Mouse (Mus musculus): ENCODE results near the gene Slc44a5.

The Slc44a5 gene

GRCm38 (mm10) chr3:154171881-154172592 is 198.8 kb downstream of the Slc44a5 start:
- no peak for DNase-seq (ENCODE audit: low spot score in 2 of 2)

DNA sequence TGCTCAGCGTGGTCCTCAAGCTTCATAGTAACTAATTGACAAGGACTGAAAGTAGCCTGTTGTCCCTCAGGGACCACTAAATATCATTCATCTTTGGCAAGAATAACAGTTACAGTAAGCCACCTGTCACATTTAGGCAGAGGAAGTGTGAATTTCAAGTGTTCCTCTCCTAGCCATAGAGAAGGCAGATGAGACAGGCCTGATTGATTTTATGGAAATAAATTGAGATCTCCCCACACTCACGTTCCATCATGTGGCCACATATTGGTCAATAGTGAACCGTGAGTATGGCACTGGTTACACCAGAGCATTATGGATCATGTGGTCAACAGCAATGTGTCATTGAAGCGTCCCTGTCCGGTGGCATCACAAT is 199.3 kb downstream of the Slc44a5 start:
- no peak for DNase-seq (ENCODE audit: low spot score in 2 of 2)

DNA sequence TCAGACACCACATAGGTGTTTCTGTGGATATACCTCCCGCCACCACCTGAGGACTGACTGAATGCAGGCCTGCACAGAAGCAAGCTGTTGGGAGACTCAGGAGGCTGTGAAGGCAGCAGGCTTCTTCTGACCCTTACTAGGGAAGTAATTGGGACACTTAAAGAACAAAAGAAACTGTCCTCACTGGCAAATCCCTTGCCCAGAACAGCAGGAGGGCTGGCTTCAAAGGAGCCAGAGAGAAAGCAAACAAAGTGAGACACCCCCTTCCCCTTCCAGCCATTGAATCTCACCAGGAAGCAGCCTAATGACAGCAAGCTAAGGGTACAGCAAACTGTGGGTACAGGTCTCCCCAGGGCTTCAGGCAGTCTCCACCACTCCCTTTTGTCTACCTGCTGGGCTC is 200.3 kb downstream of the Slc44a5 start:
- no peak for DNase-seq (ENCODE audit: low spot score in 2 of 2)

GRCm38 (mm10) chr3:154174031-154174430 is 200.8 kb downstream of the Slc44a5 start:
- no peak for DNase-seq (ENCODE audit: low spot score in 2 of 2)

DNA sequence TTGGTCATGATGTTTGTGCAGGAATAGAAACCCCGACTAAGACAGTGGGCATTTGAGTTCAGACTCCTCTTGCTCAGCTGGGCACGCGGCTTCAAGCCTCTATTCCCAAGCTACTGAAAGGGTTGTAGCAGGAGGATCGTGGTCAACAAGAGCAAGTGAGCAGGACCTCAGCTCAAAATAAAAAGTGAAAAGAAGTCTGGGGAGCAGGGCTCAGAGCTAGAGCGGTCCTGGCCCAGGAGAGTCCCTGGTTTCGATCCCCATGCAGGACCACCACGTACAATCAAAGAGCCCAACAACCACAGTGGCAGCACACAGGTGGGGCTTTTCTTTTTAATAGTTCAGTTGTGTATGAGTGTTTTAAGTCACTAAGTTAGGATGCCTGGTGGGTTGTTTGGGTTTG is 201.5 kb downstream of the Slc44a5 start:
- no peak for DNase-seq (ENCODE audit: low spot score in 2 of 2)

DNA sequence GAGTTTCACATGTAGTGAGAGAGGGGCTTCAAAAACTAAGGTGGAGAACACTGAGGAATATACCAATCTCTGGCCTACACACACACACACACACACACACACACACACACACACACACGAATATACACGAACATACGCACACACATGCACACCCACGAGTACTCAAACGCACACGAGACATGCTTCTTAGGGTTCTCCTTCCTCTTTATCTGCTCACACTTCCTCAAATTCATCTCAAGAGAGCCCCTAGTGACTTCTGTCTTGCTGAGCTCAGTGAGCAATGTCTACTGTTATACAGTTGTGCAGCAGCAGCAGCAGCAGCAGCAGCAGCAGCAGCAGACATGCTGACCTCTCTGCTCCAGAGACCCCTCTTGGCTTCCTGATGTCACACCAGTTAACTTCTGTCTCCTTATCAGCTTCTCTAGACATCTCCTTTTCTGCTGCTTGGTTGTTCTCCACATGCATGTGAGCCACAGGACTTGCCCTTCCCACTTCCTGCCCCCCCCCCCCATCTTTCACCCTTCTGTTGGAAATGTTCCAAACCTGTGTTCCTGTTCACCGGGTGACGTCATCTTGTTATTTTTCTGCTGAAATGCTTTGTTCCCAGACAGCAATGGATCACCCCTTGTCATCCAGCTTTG is 204.5 kb downstream of the Slc44a5 start:
- DNase-seq (ENCODE audit: low spot score in 2 of 2), result no peak

DNA sequence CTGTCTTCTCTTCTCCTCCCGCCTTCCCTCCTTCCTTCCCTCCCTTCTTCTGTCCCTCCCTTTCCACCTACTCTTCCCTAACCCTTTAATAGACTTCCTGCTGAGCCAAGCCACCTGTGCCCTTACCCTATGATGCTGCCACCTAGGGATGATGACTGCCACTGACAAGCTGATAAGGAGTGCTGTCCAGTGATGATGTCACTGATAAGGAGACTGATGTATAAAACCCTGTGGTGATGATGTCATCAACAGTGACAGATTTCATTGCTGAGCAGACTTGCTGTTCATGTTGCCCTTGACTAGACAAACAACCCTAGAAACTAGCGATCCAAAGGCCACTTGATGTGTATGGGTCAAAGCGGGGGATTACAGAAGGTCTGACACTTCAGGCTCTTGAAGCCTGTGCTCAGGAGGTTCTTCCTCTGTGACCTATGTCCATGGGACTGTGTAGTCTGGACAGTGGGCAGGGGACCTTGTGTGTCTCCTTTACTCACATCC is 206.2 kb downstream of the Slc44a5 start:
- no peak for DNase-seq (ENCODE audit: low spot score in 2 of 2)

GRCm38 (mm10) chr3:154182987-154183386 is 209.8 kb downstream of the Slc44a5 start:
- no peak for DNase-seq (ENCODE audit: low spot score in 2 of 2)

GRCm38 (mm10) chr3:154183957-154184356 is 210.7 kb downstream of the Slc44a5 start:
- DNase-seq (ENCODE audit: low spot score in 2 of 2), result no peak

DNA sequence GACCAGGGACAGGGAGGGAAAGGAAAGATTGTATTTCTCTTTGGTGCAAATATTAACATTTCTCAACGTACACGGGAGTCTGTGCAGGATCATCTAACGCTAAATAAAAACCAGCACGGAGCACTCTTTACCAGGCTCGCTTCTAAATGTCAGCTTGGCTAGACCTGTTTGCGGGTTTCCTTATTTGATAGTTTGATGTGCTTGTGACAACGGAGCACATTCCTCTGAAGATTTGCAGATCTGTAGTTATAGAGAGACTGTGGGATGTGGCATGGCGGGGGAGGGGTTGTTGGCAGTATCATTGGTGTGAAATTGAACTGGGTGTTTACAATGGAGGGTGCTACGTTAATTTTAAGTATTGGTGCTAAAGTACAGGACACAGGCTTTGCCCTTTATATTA is 215.4 kb downstream of the Slc44a5 start:
- no peak for DNase-seq (ENCODE audit: low spot score in 2 of 2)

GRCm38 (mm10) chr3:154192328-154193030 is 219.2 kb downstream of the Slc44a5 start:
- DNase-seq (ENCODE audit: low spot score in 2 of 2), result no peak

DNA sequence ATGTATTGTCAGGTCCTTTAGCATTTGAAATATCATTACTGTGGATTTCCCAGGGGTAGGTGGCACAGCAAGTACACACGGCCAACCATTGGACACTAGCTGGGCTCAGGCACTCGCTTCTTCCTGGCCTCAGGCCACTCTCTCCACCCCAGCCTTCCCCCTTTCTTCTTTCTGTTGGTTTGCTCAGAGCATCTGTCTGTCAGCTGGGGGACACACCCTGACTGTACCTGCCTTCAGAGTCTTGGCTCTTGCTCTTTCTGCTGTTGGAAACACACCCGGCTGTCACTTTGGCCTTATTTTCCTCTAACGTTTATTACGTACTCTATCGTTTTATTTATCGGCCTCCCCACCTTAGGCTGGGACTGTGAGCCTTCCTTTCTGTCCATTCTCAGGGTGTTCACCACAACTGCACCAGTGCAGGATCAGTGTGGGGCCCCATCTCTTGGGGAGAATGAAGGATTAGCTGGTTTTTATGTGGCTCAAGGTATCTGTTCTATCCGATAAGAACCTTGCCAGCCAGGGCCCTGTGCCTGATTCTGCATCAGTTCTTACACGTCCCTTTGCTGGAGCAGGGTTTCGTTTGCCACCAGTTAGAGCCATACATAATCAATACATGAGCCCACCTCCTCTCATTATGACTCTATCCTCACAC is 220.1 kb downstream of the Slc44a5 start:
- no peak for DNase-seq (ENCODE audit: low spot score in 2 of 2)

DNA sequence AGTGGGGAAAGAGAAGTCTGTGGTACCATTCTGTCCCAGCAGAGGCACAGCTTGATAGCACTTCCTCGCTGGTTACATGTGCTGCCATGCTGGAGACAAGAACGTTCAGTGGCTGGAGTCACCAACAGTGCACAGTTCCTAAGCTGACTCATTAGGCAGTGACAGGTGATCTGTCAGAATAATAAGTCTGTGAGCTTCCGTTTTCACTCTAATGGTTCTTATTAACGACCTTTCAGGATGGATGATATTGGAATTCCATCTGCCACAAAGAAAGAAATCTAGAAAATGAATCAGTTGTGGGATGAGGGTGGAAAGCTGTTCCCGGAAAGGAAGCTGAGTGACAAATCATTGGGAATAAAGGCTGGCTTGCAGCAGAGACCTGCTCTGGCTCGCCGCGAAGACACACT is 227.2 kb downstream of the Slc44a5 start:
- no peak for DNase-seq (ENCODE audit: low spot score in 2 of 2)

DNA sequence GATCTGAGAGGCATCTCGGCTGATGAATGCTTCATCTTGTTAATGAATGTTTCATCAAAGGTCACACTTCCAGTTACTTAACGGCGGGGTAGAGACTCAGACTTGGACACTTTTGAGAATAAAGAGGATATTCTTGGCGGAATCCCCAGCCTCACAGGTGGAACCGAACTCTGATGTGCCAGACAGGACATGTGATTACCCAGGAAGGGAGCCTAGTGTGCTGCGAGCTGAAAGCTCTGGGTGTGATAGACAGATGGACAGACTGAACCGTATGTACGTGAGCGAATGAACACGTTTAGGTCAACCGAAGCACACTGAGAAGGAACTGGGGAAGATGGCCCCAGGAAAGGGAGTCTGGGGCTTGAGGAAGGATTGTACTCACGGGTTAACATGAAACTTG is 228.6 kb downstream of the Slc44a5 start:
- DNase-seq (ENCODE audit: low spot score in 2 of 2), result no peak

- no peak for DNase-seq (ENCODE audit: low spot score in 2 of 2)
These were observed 229.1 kb downstream of the Slc44a5 start for GRCm38 (mm10) chr3:154202383-154202782.

DNA sequence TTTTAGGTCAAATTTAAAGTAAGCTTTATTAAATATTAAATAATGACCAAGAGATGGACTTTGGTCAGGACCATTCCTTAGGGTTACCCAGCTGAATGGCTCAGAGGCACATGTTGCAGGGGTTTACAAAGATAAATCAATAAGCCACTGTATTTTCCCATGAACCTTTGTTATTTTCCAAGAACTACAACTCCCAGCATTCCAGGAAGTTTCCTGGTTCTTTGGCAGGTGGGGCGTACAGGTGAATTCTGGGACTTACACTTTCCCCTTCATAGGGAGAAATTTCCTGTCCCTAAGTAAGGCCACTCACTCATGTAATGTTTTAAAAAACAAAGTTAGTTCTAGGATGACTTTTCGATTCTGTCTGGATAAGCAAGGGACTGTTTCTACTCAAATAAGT is 235.2 kb downstream of the Slc44a5 start:
- no peak for DNase-seq (ENCODE audit: low spot score in 2 of 2)

DNA sequence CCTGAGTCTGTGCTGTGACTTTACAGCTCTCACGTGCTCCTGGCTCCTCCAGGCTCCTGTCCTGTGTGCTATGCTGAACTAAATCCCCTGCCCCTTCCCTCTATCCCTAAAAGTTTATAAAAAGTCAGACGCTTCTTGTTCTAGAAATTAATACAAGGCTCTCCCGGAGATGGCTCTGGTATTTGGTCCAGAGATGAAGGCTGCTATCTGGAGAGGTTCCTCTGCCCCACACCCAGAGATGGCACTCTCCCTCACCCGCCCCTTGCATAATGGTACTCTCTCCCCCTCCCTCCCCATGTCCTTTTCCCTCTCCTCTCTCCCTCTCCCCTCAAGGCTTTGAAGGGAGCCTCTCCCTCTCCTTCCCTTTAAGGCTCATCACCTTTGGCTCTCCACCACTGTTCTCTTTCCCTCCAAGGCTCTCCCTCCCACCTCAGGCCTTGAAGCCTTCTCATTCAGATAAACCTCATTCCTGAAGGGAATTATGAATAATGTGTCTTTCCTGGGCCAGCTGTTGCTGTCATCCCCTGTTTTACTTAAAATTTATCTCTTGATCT is 236.0 kb downstream of the Slc44a5 start:
- DNase-seq (ENCODE audit: low spot score in 2 of 2), result no peak

DNA sequence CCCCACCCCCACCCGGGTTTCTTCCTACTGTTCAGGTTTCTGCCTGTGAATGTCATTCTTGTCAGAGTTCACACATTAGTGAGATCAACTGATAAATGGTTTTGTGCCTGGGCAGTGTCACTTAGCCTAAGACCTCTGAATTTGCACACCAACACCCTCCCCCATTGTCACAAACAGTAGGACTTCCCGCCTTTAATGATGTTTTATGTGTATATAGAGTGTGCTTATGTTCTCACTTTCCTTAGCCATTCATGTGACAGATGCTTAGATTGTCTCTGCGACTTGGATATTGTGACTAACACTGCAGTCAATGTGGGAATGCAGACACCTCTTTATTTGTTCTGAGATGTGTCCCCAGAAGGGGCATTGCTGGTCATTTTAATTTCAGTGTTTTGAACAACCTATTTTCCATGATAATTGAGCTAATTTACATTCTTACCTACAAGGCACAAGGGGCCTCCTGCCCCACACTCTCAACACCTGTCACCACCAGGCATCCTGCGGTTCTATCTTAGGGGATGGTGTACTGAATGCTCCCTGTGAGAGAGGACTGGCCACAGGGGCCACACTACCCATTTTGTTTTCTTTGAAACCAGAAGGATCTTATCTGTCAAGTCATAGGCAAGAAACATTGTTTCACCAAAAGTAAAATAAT is 236.7 kb downstream of the Slc44a5 start:
- DNase-seq (ENCODE audit: low spot score in 2 of 2), result no peak

GRCm38 (mm10) chr3:154210431-154211055 is 237.3 kb downstream of the Slc44a5 start:
- no peak for DNase-seq (ENCODE audit: low spot score in 2 of 2)

DNA sequence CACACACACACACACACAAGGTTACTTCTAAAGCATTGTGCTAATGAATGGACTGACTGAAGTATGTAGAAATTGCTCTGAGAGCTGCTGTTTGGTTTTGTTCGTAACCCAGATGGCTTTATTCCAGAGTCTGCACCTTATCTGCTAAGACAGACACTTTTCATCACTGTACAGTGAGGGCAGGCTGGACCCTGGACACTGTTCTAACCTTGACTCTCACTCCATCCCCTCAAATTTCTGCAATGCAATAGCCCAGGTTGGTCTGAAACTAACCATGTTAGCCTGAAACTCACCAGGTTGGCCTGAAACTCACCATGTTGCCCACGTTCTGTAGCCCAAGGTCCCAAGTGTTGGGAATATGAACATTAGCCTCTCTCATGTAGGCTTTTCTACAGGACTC is 239.3 kb downstream of the Slc44a5 start:
- no peak for DNase-seq (ENCODE audit: low spot score in 2 of 2)

DNA sequence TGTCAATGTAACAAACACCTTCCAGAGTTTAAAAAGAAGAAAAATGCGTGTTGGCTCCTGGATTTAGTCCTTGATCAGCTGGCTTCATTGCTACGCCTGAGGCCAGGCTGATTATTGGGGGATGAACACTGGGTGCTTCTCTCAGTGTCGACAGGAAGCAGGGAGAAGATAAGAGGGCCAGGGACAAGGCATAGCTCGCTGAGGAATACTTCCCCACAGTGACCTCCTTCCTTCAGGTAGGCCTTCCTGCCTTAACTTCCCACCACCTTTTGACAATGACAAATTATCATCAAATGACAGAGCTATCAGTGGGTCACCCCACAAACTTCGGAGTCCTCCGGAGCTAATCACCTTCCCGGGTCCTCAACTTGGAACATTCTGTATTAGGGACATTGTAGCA is 242.1 kb downstream of the Slc44a5 start:
- no peak for DNase-seq (ENCODE audit: low spot score in 2 of 2)

Data from spleen, postnatal 14 days (tissue).